Mouse (Mus musculus) thymus, adult 2 months (tissue): ENCODE results near the gene Vdr. TPM values are rescaled to one million over a fixed set of nuclear protein-coding genes. Genes with fewer than 3 reads are reported as not detected.
"Not testable (repeated sequence)": the region's sequence is repeated elsewhere in the genome, so short reads cannot be mapped to it uniquely, and the experiment has no call there.

Experiments
- DNase-seq: peaks from one replicate; pipeline ENCODE4 v3.0.0; 2021
- H3K27ac ChIP-seq: fragments of 200-500 bp; 2 replicates; pipeline ENCODE4 v1.5.1; 2012; ENCODE audit warnings: low read length, control low read depth; ENCODE audit not compliant: control insufficient read depth, insufficient read depth
- H3K27me3 ChIP-seq: fragments of 200-500 bp; 2 replicates; pipeline ENCODE4 v1.6.1; 2012; ENCODE audit warnings: mild to moderate bottlenecking, low read length, moderate library complexity, mixed read lengths; ENCODE audit not compliant: control insufficient read depth, insufficient read depth
- H3K36me3 ChIP-seq: fragments of 200-500 bp; 2 replicates; pipeline ENCODE4 v1.6.1; 2012; ENCODE audit warnings: mild to moderate bottlenecking, low read length, moderate library complexity; ENCODE audit not compliant: control insufficient read depth, insufficient read depth
- H3K4me1 ChIP-seq: fragments of 200-500 bp; replicated peaks from 2 replicates; pipeline ENCODE4 v1.6.1; 2012; ENCODE audit warnings: low read length; ENCODE audit not compliant: control insufficient read depth, insufficient read depth
- H3K4me3 ChIP-seq: fragments of 200-500 bp; 2 replicates; pipeline ENCODE4 v1.5.1; 2012; ENCODE audit warnings: mild to moderate bottlenecking, low read length, control low read depth, moderate library complexity; ENCODE audit not compliant: control insufficient read depth, insufficient read depth
- CTCF ChIP-seq: fragments of 200-500 bp; IDR thresholded peaks from 2 replicates; pipeline ENCODE4 v1.5.1; 2012; ENCODE audit warnings: mild to moderate bottlenecking, control low read depth, low read length, moderate library complexity, borderline replicate concordance; ENCODE audit not compliant: control insufficient read depth, poor library complexity, insufficient read depth; ENCODE audit errors: extremely low read depth
- POLR2A ChIP-seq: fragments of 200-500 bp; IDR thresholded peaks from 2 replicates; pipeline ENCODE4 v1.6.1; 2012; ENCODE audit warnings: mild to moderate bottlenecking, low read length, control low read depth, moderate library complexity; ENCODE audit not compliant: control insufficient read depth, poor library complexity, insufficient read depth; ENCODE audit errors: extremely low read depth
- WGBS: fragments of 180-500 bp; shearing (Covaris S2); methylation state at CpG from one replicate; pipeline ENCODE4 v1.1.7; 2018; 5-methylcytosine and 5-hydroxymethylcytosine counted together
- polyA plus RNA-seq: library from polyadenylated mRNA; depleted of rRNA; stranded (reverse); fragments of >200 nt; gene quantifications from 2 replicates; pipeline ENCODE4 v1.2.3, GENCODE M21; 2012

Gene Vdr
- polyA plus RNA-seq, 1 experiment: 6.2 TPM

DNA sequence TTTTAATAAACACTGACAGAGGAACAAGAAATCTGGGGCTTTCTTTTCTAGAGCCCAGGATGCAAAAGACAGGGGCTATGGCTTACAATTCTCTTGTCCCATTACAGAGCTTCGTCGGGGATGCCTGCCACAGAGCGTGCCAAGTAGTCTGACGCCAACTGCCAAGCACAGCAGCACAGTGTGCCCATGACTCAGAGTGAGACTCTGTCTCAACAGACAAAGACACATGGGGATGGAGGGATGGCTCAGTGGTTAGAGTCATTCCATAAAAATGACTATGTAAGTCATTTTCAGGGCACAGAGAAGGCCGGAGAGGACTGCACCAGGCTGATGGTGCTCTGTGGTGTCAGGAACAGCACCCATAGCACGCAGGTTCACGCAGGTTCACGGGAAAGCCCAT is 38.3 kb downstream of the Vdr start:
- no peak overlapping the region for H3K27ac ChIP-seq
- no peaks in the 10 kb centered on the region for H3K36me3 ChIP-seq
- 0 out of 2 replicates have a peak, but pooled peaks cover 2% of the 10 kb centered on the region for H3K4me1 ChIP-seq
- WGBS: 96% methylated on average over 8 of the region's 8 CpGs
- H3K27me3 ChIP-seq: no peaks in the 10 kb centered on the region
- DNase-seq: no peak
- H3K4me3 ChIP-seq: no peak overlapping the region
- TF ChIP-seq CTCF: no peak
- no peak for TF ChIP-seq POLR2A

- Histone ChIP-seq H3K36me3 (no peaks in the 10 kb centered on the region), H3K4me1 (0 out of 2 replicates have a peak, but pooled peaks cover 2% of the 10 kb centered on the region), H3K4me3 (no peak overlapping the region), H3K27ac (no peak overlapping the region), H3K27me3 (no peaks in the 10 kb centered on the region)
- TF ChIP-seq CTCF: no peak
- no peak for TF ChIP-seq POLR2A
- no peak for DNase-seq
- WGBS: 91% methylated on average over 19 of the region's 19 CpGs
These were observed 39.1 kb downstream of the Vdr start for GRCm38 (mm10) chr15:97871055-97872030.

DNA sequence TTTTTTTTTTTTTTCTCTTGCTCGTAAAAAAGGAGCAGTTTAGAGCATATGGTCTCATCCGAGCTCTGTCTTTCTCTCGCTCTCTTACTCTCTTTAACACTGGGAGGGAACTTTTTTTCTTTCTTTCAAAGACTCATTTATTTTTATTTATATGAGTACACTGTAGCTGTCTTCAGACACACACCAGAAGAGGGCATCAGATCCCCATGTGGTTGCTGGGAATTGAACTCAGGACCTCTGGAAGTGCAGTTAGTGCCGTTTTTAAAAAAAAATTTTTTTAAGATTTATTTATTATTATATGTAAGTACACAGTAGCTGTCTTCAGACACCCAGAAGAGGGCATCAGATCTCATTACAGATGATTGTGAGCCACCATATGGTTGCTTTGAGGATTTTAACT is 40.3 kb downstream of the Vdr start:
- H3K36me3 ChIP-seq, H3K27ac ChIP-seq: not testable (repeated sequence)
- WGBS: 82% methylated on average over 4 of the region's 4 CpGs

GRCm38 (mm10) chr15:97868985-97869384 is 41.4 kb downstream of the Vdr start:
- DNase-seq: no peak
- TF ChIP-seq CTCF (no peak), POLR2A (no peak)
- H3K4me1 ChIP-seq: no peaks in the 10 kb centered on the region
- H3K36me3 ChIP-seq: no peaks in the 10 kb centered on the region
- no peaks in the 10 kb centered on the region for H3K27me3 ChIP-seq
- no peak overlapping the region for H3K27ac ChIP-seq
- WGBS: 61% methylated on average over 6 of the region's 6 CpGs
- no peak overlapping the region for H3K4me3 ChIP-seq

More for the DNA sequence above, 40.3 kb downstream of the Vdr start:
- H3K4me3 ChIP-seq, DNase-seq, H3K4me1 ChIP-seq, H3K27me3 ChIP-seq: not testable (repeated sequence)

GRCm38 (mm10) chr15:97865988-97866387 is 44.4 kb downstream of the Vdr start:
- TF ChIP-seq POLR2A (no peak), CTCF (no peak)
- no peak overlapping the region for H3K27ac ChIP-seq
- no peaks in the 10 kb centered on the region for H3K4me1 ChIP-seq
- no peak for DNase-seq
- 96% methylated on average over 2 of the region's 2 CpGs for WGBS
- H3K36me3 ChIP-seq: no peaks in the 10 kb centered on the region
- no peak overlapping the region for H3K4me3 ChIP-seq
- no peaks in the 10 kb centered on the region for H3K27me3 ChIP-seq

GRCm38 (mm10) chr15:97865175-97865574 is 45.3 kb downstream of the Vdr start:
- Histone ChIP-seq H3K27ac (no peak overlapping the region), H3K27me3 (no peaks in the 10 kb centered on the region), H3K4me3 (no peak overlapping the region), H3K36me3 (no peaks in the 10 kb centered on the region), H3K4me1 (no peaks in the 10 kb centered on the region)
- no peak for DNase-seq
- WGBS: 84% methylated on average over 6 of the region's 6 CpGs
- no peak for TF ChIP-seq POLR2A
- TF ChIP-seq CTCF: no peak
